Mouse (Mus musculus) liver, postnatal 0 days (tissue): ENCODE results near the gene Surf6.

Source experiments
- CTCF ChIP-seq: sonication (generic); IDR thresholded peaks from 2 replicates; pipeline ENCODE4 v1.5.1; 2016; ENCODE audit warnings: antibody characterized with exemption, low read depth
- EP300 ChIP-seq: IDR thresholded peaks from 2 replicates; pipeline ENCODE4 v1.6.1; 2016; ENCODE audit warnings: antibody characterized with exemption, low read depth, mild to moderate bottlenecking

GRCm38 (mm10) chr2:26951346-26951905, 48.7 kb upstream of the Surf6 start:
- TF ChIP-seq CTCF (no peak), EP300 (no peak)
